Mouse (Mus musculus) MEL (cell line): ENCODE measurements around the gene Cby1.

Source experiments
- CHD2 ChIP-seq: IDR thresholded peaks from 2 replicates; pipeline ENCODE4 v1.6.1; 2011; ENCODE audit warnings: low read length, improper control_type of control experiment
- CTCF ChIP-seq, 3 experiments: IDR thresholded peaks in 2 of 3; conservative IDR thresholded peaks in 1 of 3; 2 replicates each; pipeline ENCODE4 v1.5.1; 2011 to 2012; ENCODE audit warnings: low read length in 3 of 3, low read depth in 2 of 3, mild to moderate bottlenecking in 2 of 3, improper control_type of control experiment in 1 of 3, inconsistent platforms in 1 of 3, mixed read lengths in 1 of 3, moderate library complexity in 1 of 3; ENCODE audit not compliant: control insufficient read depth in 1 of 3, insufficient read depth in 1 of 3, poor library complexity in 1 of 3, severe bottlenecking in 1 of 3
- E2F4 ChIP-seq: IDR thresholded peaks from 2 replicates; pipeline ENCODE4 v1.6.1; 2011; ENCODE audit warnings: low read depth, low read length, improper control_type of control experiment, borderline replicate concordance
- POLR2A ChIP-seq, 2 experiments: IDR thresholded peaks; 2 replicates each; pipeline ENCODE4 v1.6.1; 2011 to 2012; ENCODE audit warnings: low read length in 2 of 2, mild to moderate bottlenecking in 2 of 2, control low read depth in 1 of 2, improper control_type of control experiment in 1 of 2, low read depth in 1 of 2, moderate library complexity in 1 of 2; ENCODE audit not compliant: control insufficient read depth in 1 of 2, insufficient read depth in 1 of 2, poor library complexity in 1 of 2
- ZMIZ1 ChIP-seq: IDR thresholded peaks from 2 replicates; pipeline ENCODE4 v1.6.1; 2012; ENCODE audit warnings: low read depth, mild to moderate bottlenecking, inconsistent platforms, low read length, improper control_type of control experiment, moderate library complexity

DNA sequence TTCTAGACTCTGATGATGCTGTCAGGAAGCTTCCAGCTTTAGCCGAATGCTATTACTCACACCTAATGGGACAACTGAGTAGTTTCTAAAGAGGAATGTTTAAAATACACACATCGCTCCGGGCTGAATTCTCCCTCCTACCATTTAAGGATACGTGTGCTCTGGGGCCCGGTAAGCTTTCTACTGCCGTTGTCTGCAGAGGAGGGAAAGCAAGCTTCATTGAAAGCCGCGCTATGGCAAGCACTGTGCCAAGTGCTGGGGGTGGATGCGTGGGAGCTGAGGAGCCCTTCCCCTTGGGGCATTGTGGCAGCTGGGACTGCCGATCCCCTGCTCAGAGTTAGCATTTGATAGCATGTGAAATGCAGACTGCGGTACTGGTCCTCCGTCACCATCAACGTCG is 2.5 kb upstream of the Cby1 start:
- TF ChIP-seq E2F4 (no peak), ZMIZ1 (no peak), CTCF (IDR thresholded peaks at IDR 0.05 in 2 of 3, conservative IDR thresholded peaks at IDR 0.05 in 1 of 3; ENCODE audit: control insufficient read depth in 1 of 3, insufficient read depth in 1 of 3, low read depth in 2 of 3, low read length in 3 of 3, poor library complexity in 1 of 3, severe bottlenecking in 1 of 3) (no peak), POLR2A (IDR thresholded peaks at IDR 0.05; ENCODE audit: control insufficient read depth in 1 of 2, insufficient read depth in 1 of 2, low read depth in 1 of 2, low read length in 2 of 2, poor library complexity in 1 of 2) (no peak), CHD2 (no peak)
